Mouse (Mus musculus) spleen, adult 18-20 months (tissue): ENCODE data around the gene Atg101.

Experiments used
- DNase-seq, 2 experiments: peaks; one replicate each; pipeline ENCODE4 v3.0.0; 2022; ENCODE audit warnings: mixed read lengths in 2 of 2

The Atg101 gene

GRCm38 (mm10) chr15:101287361-101287760 is 3.3 kb downstream of the Atg101 start:
- no peak for DNase-seq

- no peak for DNase-seq
These were observed 6.3 kb downstream of the Atg101 start for GRCm38 (mm10) chr15:101290354-101290753.

GRCm38 (mm10) chr15:101292012-101292411 is 7.9 kb downstream of the Atg101 start:
- no peak for DNase-seq

- DNase-seq: no peak
These were observed 9.1 kb downstream of the Atg101 start, which contains the start of gene 6030408B16Rik for GRCm38 (mm10) chr15:101293025-101293621. Gene 6030408B16Rik, plus strand, starts transcription at chr15:101293212.

GRCm38 (mm10) chr15:101294028-101294894 is 10.2 kb downstream of the Atg101 start:
- DNase-seq: no peak

GRCm38 (mm10) chr15:101295106-101295505 is 11.0 kb downstream of the Atg101 start:
- DNase-seq: no peak

- no peak for DNase-seq
These were observed 11.5 kb downstream of the Atg101 start for GRCm38 (mm10) chr15:101295616-101296015.

GRCm38 (mm10) chr15:101296091-101296490 is 12.0 kb downstream of the Atg101 start:
- no peak for DNase-seq

GRCm38 (mm10) chr15:101297988-101298387 is 13.9 kb downstream of the Atg101 start:
- DNase-seq: no peak

- DNase-seq: no peak
These were observed 14.5 kb downstream of the Atg101 start for GRCm38 (mm10) chr15:101298550-101298949.

- no peak for DNase-seq
These were observed 15.4 kb downstream of the Atg101 start for GRCm38 (mm10) chr15:101299480-101299960.

- DNase-seq: no peak
These were observed 16.1 kb downstream of the Atg101 start for GRCm38 (mm10) chr15:101300128-101300527.

- no peak for DNase-seq
These were observed 18.1 kb downstream of the Atg101 start for GRCm38 (mm10) chr15:101302201-101302600.

- no peak for DNase-seq
These were observed 19.8 kb downstream of the Atg101 start for GRCm38 (mm10) chr15:101303830-101304229.

GRCm38 (mm10) chr15:101306459-101306858 is 22.4 kb downstream of the Atg101 start:
- no peak for DNase-seq

- DNase-seq: no peak
These were observed 24.6 kb downstream of the Atg101 start for GRCm38 (mm10) chr15:101308440-101309348.

GRCm38 (mm10) chr15:101309493-101309892 is 25.4 kb downstream of the Atg101 start:
- no peak for DNase-seq

GRCm38 (mm10) chr15:101311087-101311770 is 27.2 kb downstream of the Atg101 start:
- DNase-seq: no peak

- no peak for DNase-seq
These were observed 27.9 kb downstream of the Atg101 start for GRCm38 (mm10) chr15:101312006-101312405.

GRCm38 (mm10) chr15:101315378-101315777 is 31.3 kb downstream of the Atg101 start:
- no peak for DNase-seq

GRCm38 (mm10) chr15:101315832-101316231 is 31.8 kb downstream of the Atg101 start:
- DNase-seq: peak; percentile 76 to 81

GRCm38 (mm10) chr15:101316279-101316912 is 32.3 kb downstream of the Atg101 start:
- peak in 1 of 2 experiments; percentile 13 for DNase-seq
